Mouse (Mus musculus): ENCODE data around the gene 1600015I10Rik. TPM values are rescaled to one million over a fixed set of nuclear protein-coding genes. Genes with fewer than 3 reads are reported as not detected.

The 1600015I10Rik gene
- polyA plus RNA-seq, 1 experiment from 2014 or later, result not detected

GRCm38 (mm10) chr6:48982305-48982704 lies 52.6 kb downstream of the 1600015I10Rik start:
- H3K9me3 ChIP-seq (ENCODE audit: control insufficient read depth, low read depth, low read length), result no peaks in the 10 kb centered on the region

More at GRCm38 (mm10) chr6:48982305-48982704, 52.6 kb downstream of the 1600015I10Rik start:
- no peaks in the 10 kb centered on the region for H3K4me1 ChIP-seq (ENCODE audit: control insufficient read depth, insufficient read depth, low read length)
- no peak overlapping the region for H3K4me2 ChIP-seq (replicated peaks; ENCODE audit: low read depth, low read length)
- H3K27me3 ChIP-seq (ENCODE audit: control insufficient read depth, insufficient read depth, low read length), result no peaks in the 10 kb centered on the region
- no peak for ATAC-seq (ENCODE audit: insufficient number of reproducible peaks, insufficient read depth, low FRiP score, low read depth)
- 65% methylated on average over 3 of the region's 3 CpGs for WGBS
- no peak overlapping the region for H3K4me3 ChIP-seq (ENCODE audit: low read depth, low read length)
- H3K9ac ChIP-seq (replicated peaks; ENCODE audit: low read depth, low read length), result no peak overlapping the region
- no peaks in the 10 kb centered on the region for H3K36me3 ChIP-seq (ENCODE audit: control insufficient read depth, insufficient read depth, low read length)
- H3K27ac ChIP-seq (ENCODE audit: low read length), result no peak overlapping the region

Other genes with a start within 250 kb of the 1600015I10Rik start
- gene Gimap4, start 245.3 kb upstream of the 1600015I10Rik start, polyA plus RNA-seq (2014; fragmentation: Nextera tagmentation; extraction: Ambion mirVana), result 17.4 and 17.5 TPM in 2 replicates
- 20.4 and 21.6 TPM in 2 replicates for gene Gimap6, start 221.7 kb upstream of the 1600015I10Rik start, polyA plus RNA-seq (2014; fragmentation: Nextera tagmentation; extraction: Ambion mirVana)
- gene Gm28053, start 211.3 kb upstream of the 1600015I10Rik start, polyA plus RNA-seq (2014; fragmentation: Nextera tagmentation; extraction: Ambion mirVana), result 1.9 and 3.8 TPM in 2 replicates
- gene Gimap7, start 211.3 kb upstream of the 1600015I10Rik start, polyA plus RNA-seq (2014; fragmentation: Nextera tagmentation; extraction: Ambion mirVana), result not detected in 2 replicates
- 14.4 and 16.2 TPM in 2 replicates for gene Gimap1, start 190.8 kb upstream of the 1600015I10Rik start, polyA plus RNA-seq (2014; fragmentation: Nextera tagmentation; extraction: Ambion mirVana)
- 5.5 and 8.2 TPM in 2 replicates for gene Gimap5, start 183.7 kb upstream of the 1600015I10Rik start, polyA plus RNA-seq (2014; fragmentation: Nextera tagmentation; extraction: Ambion mirVana)
- not detected in 2 replicates for gene Gimap3, start 159.0 kb upstream of the 1600015I10Rik start, polyA plus RNA-seq (2014; fragmentation: Nextera tagmentation; extraction: Ambion mirVana)
- gene Tmem176a, start 89.0 kb upstream of the 1600015I10Rik start, polyA plus RNA-seq (2014; fragmentation: Nextera tagmentation; extraction: Ambion mirVana), result 179 and 184 TPM in 2 replicates
- gene Tmem176b, start 88.4 kb upstream of the 1600015I10Rik start, polyA plus RNA-seq (2014; fragmentation: Nextera tagmentation; extraction: Ambion mirVana), result 324 and 329 TPM in 2 replicates
- gene Aoc1, start 57.0 kb upstream of the 1600015I10Rik start, polyA plus RNA-seq (2014; fragmentation: Nextera tagmentation; extraction: Ambion mirVana), result 0.18 TPM in 1 of 2 replicates, not detected in the other
- not detected in 2 replicates for gene Doxl2, start 45.1 kb downstream of the 1600015I10Rik start, polyA plus RNA-seq (2014; fragmentation: Nextera tagmentation; extraction: Ambion mirVana)
- gene Svs1, start 57.0 kb downstream of the 1600015I10Rik start, polyA plus RNA-seq (2014; fragmentation: Nextera tagmentation; extraction: Ambion mirVana), result not detected in 2 replicates
- gene Gpnmb, start 106.7 kb downstream of the 1600015I10Rik start, polyA plus RNA-seq (2014; fragmentation: Nextera tagmentation; extraction: Ambion mirVana), result 0.31 and 0.45 TPM in 2 replicates
- 73.1 and 75.8 TPM in 2 replicates for gene Malsu1, start 143.9 kb downstream of the 1600015I10Rik start, polyA plus RNA-seq (2014; fragmentation: Nextera tagmentation; extraction: Ambion mirVana)

All from stomach, embryonic 14.5 days (tissue).